Mouse (Mus musculus): ENCODE data around the gene Slc10a6.

The Slc10a6 gene

GRCm38 (mm10) chr5:103629111-103629764, at the start of gene Slc10a6:
TSS of gene Slc10a6 (minus strand) at chr5:103629403.
- DNase-seq = no peak

- DNase-seq = no peak
Observed at GRCm38 (mm10) chr5:103678974-103679373, 49.8 kb upstream of the Slc10a6 start.

DNA sequence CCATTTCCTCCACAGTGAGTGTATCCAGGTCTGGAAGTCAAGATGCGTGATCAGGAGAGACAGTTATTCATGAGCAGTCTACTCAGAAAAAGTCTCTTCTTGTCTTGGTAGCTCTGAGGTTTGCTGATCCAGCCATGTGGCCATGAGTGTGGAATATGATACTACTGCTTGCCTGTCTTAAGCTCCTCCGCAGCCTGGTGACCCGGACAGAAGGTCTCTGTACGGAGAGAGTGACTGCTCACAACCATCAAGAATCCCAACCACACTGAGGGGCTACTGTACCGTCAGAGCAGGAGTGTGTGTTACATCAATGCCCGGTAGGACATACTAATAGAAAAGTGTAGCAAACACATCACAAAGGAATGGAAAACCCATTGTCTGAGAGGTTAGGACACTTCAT, 48.7 kb upstream of the Slc10a6 start:
- no peak for DNase-seq

DNA sequence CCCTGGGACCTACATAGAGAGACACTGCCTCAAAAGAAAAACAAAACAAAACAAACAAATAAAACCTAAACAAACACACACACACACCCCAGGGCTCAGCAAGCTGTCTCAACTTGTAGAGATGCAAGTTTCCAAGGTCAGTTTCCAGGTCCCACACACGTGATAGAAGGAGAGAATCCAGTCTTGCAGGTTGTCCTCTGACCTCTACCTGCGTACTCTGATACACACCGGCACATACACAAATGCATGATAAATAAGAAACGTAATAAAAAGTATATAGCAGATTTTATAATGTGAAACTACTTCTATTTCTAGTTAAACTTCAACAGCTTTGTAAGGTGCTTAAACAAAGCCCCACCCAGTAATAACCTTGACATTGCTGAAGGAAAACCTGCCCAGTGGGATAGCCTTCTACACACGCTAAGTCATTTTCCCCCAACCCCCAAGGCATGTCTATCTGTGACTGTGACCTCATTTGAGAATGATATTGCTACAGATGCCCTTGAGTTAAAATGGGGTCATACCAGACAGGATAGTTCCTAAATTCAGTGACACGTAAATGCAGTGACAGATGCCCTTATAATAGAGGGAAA, 47.2 kb upstream of the Slc10a6 start:
- no peak for DNase-seq

DNA sequence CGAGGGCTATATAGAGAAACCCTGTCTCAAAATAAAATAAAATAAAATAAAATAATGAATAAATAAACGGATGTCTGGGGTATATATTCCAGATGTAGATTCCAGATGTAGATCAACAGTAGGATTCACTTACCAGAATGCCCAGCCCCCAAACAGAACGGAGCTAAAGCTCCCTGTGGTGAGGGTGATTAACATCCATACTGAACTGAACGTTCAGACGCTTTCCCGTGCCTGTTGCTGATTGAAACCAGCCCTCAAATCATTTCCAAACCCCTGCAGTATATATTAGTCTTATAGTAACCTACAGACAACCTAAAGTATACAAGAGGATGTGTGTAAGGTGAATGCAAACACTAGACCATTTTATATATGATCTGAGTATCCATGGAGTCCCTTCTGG, 45.3 kb upstream of the Slc10a6 start:
- DNase-seq = no peak

- no peak for DNase-seq
Observed at GRCm38 (mm10) chr5:103673611-103674010, 44.4 kb upstream of the Slc10a6 start.

DNA sequence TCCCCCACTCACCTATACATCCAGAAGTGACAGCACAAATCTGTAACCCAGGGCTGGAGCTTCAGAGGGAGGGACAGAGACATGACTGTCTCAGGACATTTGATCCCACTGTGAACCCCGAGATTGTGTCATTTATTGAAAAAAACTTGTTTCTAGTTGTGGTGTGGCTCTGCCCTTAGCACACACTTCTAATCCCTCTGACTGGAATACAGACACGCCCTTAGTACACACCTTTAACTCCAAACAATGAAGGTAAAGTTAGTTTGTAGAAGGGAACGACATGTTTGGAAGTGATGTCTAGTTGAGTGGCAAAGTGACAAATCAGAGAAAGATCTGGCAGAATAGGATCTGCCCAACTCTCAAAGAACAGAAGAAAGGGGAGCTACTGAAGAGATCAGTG, 42.7 kb upstream of the Slc10a6 start:
- DNase-seq = no peak

GRCm38 (mm10) chr5:103665876-103666275, 36.7 kb upstream of the Slc10a6 start:
- DNase-seq = no peak

DNA sequence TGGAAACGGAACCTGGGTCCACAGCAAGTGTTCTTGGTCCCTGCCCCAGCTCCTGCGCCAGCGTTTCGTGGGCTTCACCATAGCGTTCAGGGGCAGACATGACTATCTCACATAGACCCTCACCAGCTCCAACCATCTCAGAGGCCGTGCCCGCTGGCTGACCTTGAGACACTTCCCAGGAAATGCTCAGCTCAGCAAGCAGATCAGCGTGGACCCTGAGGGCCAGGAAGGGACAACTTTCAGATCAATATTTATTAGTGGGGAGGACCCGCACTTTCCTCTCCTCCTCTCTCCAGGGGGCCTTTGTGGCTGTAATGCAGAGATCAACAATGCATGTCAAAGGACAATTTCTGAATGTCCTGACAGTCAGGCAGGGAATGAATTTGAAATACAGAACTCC, 35.7 kb upstream of the Slc10a6 start:
- no peak for DNase-seq

DNA sequence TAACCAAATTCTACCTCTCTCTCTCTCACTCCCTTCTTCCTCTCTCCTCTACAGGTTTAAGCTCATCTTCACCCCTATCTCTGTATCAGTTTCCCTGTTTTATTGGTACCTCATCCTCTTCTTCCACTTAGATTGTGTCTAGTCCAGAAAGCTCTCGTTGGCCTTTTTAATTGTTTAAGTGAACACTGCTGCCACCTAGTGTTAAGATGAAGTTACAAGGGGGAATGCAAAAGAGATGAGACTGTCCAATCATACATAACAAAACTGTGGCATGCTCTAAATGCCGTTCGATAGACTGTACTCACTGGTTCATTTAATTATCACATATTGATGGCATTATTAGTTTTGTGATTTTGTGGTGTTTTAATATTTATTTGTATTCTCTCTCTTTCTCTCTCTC, 30.4 kb upstream of the Slc10a6 start:
- DNase-seq = no peak

DNA sequence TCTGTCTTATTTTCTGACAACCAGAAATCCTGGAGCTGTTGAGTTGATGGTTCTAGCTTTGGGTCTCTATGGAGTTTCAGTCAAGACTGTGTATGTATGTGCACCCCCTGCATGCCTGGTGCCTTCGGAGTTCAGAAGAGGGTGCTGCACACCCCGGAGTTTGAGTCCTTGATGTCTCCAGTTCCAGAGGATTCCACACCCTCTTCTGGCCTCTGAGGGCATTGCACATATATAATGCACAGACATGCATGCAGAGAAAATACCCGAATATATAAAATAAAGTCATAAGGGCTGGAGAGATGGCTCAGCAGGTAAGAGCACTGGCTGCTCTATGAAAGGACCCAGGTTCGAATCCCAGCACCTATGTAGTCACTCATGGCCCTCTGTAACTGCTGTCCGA, 29.7 kb upstream of the Slc10a6 start:
- DNase-seq = no peak

DNA sequence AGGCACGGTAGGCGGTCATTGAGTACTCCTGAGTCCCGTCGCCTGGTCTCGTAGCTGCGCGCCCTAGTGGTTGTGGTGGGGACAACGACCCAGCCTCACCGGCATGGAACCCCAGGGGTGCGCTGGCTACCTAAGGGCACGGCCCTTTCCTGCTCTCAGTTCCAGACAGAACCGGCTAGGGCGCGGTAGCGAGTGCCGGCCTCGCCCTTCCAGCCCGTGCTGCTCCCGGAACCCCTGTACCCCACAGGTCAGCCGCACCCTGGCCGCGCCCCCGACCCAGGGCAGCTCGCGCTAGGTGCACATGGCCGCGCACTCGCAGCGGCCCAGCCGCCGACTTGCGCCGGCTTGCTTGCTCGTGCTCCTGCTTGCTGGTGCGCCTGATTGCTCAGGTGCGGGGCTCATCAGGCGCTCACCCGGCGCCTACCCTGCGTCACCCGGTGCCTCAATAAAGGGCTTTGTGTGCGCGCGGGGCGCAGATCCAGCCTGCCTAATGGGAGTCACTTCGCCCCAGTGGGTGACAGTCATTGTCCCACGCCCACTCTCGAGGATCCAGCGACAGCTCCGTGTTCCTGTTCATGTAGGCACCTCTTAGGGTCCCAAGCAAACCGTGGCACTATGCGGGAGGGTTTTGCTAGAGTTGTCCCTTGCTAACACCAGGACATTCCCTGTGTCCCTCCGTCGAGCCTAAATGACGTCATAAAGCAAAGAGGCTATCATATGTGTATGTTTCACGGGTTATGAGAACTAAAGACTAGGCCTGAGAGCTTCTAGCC, 26.3 kb upstream of the Slc10a6 start, which contains the start of gene 1700016H13Rik:
Gene 1700016H13Rik, minus strand, starts transcription at position 665 of the 773 bp plus-strand sequence.
- DNase-seq = peak; percentile 82 to 83

- DNase-seq = no peak
Observed at GRCm38 (mm10) chr5:103654780-103655179, 25.6 kb upstream of the Slc10a6 start.

DNA sequence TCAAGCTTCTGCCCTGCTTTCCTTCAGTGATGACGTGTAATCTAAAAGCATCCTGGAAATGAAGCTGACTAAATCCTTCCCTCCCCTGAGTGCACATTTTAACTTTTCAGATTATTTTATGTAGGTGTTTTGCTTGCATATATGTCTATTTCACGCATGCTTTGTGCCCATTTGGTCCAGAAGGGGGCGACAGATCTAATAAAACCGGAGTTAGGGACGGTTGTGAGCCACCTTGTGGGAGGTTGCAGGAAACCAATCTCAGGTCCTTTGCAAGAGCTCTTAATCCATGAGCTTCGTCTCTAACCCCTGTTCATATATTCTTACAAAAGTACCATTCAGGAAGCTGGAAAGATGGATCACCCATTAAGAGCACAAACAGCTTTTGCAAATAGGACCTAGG, 25.0 kb upstream of the Slc10a6 start:
- DNase-seq = peak; percentile 38 to 44

- DNase-seq = no peak
Observed at GRCm38 (mm10) chr5:103647320-103647719, 18.1 kb upstream of the Slc10a6 start.

- DNase-seq = no peak
Observed at GRCm38 (mm10) chr5:103644167-103644566, 15.0 kb upstream of the Slc10a6 start.

DNA sequence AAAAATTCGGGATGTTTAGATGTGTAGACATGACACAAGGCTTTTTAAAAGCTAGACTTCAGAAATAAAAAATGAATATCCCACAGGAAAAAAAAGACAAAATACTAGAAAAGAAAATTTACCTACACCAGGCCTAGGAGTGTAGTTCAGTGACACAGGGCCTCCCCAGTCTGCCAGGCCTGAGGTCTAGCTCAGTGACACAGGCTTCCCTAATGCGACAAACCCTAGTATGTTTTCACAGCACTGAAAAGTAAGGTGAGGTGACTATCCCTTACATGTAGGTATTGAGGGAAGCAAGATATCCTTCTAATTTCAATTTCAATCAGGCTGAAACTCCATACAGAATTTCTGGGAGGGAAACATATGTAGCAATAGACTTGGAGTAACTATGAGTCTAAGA, 8.0 kb upstream of the Slc10a6 start:
- DNase-seq = no peak

DNA sequence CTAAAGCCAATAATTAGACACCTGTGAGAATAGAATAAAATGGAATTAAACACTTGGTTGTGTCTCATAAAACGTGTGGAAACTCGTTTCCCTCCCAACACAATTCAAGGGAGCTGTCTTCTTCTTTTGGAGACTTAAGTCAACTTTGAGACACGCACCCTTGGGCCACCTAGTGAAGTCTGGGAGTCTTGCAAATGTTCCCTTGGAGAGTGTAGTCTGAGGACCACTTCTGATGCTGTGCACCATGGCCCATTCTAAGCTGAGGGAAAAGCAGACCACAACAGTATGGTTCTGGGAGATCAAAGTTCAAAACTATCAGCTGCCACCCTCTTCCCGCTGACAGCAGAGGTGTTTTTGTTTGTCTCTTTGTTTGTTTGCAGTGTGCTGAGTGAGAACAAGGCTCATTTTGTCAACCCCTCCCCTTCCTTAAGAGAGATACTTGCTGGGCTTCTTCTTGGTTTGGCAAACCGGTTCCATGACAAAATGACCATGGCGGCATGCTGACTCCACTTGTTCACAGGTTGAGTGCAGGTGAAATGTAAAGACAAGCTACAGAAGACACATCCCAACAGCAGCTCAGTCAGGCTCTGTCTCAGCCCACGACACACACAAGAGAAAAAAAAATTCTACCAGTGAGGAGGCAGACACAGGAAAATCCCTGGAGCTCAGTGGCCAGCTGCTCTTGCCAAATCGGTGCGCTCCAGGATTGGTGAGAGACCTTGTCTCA, 814 bp upstream of the Slc10a6 start:
- DNase-seq = no peak

- DNase-seq = no peak
Observed at GRCm38 (mm10) chr5:103628499-103628898, 704 bp downstream of the Slc10a6 start.

DNA sequence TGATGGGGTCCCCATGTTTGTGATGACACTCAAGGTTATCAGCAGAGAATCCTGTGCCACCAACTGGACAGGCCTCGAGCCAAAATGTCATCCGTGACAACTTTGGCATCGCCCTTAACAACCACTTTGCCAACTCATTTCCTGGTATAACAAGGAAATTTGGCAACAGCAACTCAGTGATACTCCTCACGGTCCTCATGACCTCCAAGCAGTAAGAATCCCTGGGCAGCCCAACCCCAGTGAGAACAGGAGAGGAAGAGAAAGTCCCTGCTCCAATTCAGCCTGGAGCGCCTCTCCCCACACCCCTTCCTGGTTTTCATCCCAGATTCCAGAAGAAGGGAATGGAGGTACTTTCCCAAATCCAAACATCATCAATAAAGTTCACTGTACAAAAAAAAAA, 4.4 kb downstream of the Slc10a6 start:
- no peak for DNase-seq

DNA sequence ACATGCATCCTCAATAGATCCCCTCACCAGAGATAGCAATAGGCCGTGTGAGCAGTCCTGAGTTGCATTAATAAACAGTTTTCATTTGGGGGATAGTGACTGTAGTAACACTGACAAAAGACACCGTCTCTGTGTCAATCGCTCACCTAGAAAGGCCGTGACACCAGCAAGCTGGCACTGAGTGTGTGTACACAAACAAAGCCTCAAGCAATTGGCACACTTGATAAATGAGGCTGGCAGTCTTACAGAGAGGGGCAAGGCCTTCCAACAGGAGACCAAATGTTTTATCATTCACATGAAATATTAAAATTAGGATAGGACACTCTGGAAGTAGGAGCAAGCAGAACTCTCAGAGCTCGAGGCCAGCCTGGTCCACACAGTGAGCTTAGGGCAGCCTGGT, 6.9 kb downstream of the Slc10a6 start:
- no peak for DNase-seq

- DNase-seq = no peak
Observed at GRCm38 (mm10) chr5:103620301-103620973, 8.8 kb downstream of the Slc10a6 start.

DNA sequence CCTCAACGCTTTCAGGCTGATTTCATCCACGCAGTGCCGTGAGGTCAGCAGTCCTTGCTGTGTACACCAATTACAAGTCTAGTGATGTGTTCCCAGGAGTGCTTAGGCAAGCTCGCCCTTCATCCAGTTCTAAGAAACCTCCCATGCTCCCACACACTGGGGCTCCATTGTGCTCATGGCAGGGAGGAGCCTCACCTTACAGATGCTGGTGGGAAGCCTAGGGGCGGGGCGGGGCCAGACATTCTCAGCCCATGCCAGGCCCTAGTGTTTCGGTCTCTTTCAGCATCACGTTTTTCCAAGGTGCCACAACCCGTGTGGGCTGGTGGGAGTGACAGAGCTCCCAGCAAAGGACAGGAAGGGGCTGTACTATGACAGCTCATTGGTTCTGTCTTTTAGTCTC, 12.0 kb downstream of the Slc10a6 start:
- no peak for DNase-seq

All from thymus, postnatal 36 days (tissue).